Mouse (Mus musculus) left cerebral cortex, adult 11 months (tissue): ENCODE measurements around the gene Olfr399.

Experiments
- DNase-seq: peaks from one replicate; pipeline ENCODE4 v3.0.0; 2022; ENCODE audit warnings: low spot score

Olfr399 gene

GRCm38 (mm10) chr11:74056451-74056850, at the start of gene Olfr399, which contains the start of gene Olfr139:
Olfr399 (minus strand) TSS chr11:74056615.
Olfr139 (minus strand) TSS chr11:74056551.
- DNase-seq, result no peak

- DNase-seq, result no peak
These were observed 48.7 kb upstream of the Olfr399 start for GRCm38 (mm10) chr11:74105066-74105465.

- DNase-seq, result no peak
These were observed 45.1 kb upstream of the Olfr399 start for GRCm38 (mm10) chr11:74101507-74101906.

- DNase-seq, result no peak
These were observed 44.3 kb upstream of the Olfr399 start for GRCm38 (mm10) chr11:74100724-74101123.

GRCm38 (mm10) chr11:74069655-74070054, 13.2 kb upstream of the Olfr399 start, which contains the start of gene Zfp616:
Zfp616 (plus strand) TSS chr11:74069955.
- DNase-seq, result no peak

GRCm38 (mm10) chr11:74051347-74051746, 5.1 kb downstream of the Olfr399 start:
- no peak for DNase-seq
